Comparison of ENCODE assay signal across 10 mouse cellular contexts in the genomic region with DNA sequence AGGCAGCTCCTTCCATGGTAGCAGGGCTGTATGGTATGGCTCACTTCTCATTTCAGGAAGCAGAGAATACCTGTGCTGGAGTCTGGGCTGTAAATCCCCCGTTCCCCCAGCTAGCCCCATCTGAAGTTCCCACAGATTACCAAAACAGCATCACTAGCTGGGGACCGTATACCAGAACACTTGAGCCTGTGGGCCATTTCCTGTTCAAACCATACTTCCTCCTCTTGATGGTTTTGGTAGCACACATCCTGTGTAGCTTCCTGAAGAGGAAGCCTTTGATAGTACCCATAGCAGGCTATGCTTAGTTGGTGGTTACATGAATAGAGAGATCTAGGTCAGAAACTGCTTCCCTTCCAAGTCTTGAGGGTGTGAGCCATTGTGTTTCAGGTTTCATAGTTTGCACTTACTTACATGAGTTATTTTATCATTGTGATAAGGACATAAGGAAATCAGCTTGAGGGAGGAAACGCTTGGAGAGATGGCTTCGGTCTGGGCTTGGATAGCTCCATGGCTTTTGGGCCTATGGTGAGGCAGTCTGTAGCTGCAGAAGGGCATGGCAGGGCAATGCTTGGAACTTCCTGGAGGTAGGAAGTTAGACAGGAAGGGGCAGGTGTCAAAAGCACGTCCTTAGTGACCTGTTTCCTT. TPM values are rescaled to one million over a fixed set of nuclear protein-coding genes. Genes with fewer than 3 reads are reported as not detected.
DNase-seq lines count a peak whose midpoint lies in the region; ATAC-seq and TF ChIP-seq lines count a peak whose summit lies in the region.
"Had no signal": no experiment of that assay in that cellular context is flagged by ENCODE, and none has a peak within 500 bp of the region (broad histone marks: within the 10 kb centered on the region; RNA-seq: fewer than 3 reads in every experiment).

No protein-coding gene starts in this region.

- peak overlapping the region; percentile 70 for H3K27ac ChIP-seq in lung, embryonic 16.5 days (ENCODE audit: low read length)
- peak overlapping the region; percentile 29; the same call in 1 of the 2 replicates for H3K27ac ChIP-seq in bone marrow macrophage, adult 2 months (ENCODE audit: insufficient read depth, low read depth, low read length)
- H3K27ac ChIP-seq in liver, embryonic 13.5 days, result 0 out of 2 replicates have a peak overlapping the region, but pooled peaks have one; percentile 31
- H3K27ac ChIP-seq: hindbrain, embryonic 15.5 days; midbrain, embryonic 13.5 days had no signal

- H3K27me3 ChIP-seq in lung, embryonic 16.5 days (ENCODE audit: control insufficient read depth, insufficient read depth, low read depth, low read length), result no peaks in the 10 kb centered on the region
- no peaks in the 10 kb centered on the region for H3K27me3 ChIP-seq in liver, embryonic 13.5 days
- H3K27me3 ChIP-seq: hindbrain, embryonic 15.5 days had no signal

- H3K4me3 ChIP-seq in lung, embryonic 16.5 days (ENCODE audit: low read length), result no peak overlapping the region
- H3K4me3 ChIP-seq in lung, adult 2 months (replicated peaks; ENCODE audit: extremely low read depth, low read depth, low read length), result no peak overlapping the region
- no peak overlapping the region for H3K4me3 ChIP-seq in bone marrow macrophage, adult 2 months (ENCODE audit: insufficient read depth, low read length)
- H3K4me3 ChIP-seq in liver, embryonic 13.5 days (replicated peaks), result no peak overlapping the region
- H3K4me3 ChIP-seq: hindbrain, embryonic 15.5 days; midbrain, embryonic 13.5 days had no signal

- no peak for TF ChIP-seq POLR2A in lung, adult 2 months (IDR thresholded peaks at IDR 0.05; ENCODE audit: borderline replicate concordance, extremely low read depth, low read depth, low read length)
- no peak for TF ChIP-seq POLR2A in bone marrow macrophage, adult 2 months (IDR thresholded peaks at IDR 0.05; ENCODE audit: borderline replicate concordance, low read depth, low read length)

- no peaks in the 10 kb centered on the region for H3K36me3 ChIP-seq in lung, embryonic 16.5 days (ENCODE audit: control insufficient read depth, insufficient read depth, low read length)
- H3K36me3 ChIP-seq in liver, embryonic 13.5 days, result peaks cover 5% of the 10 kb centered on the region; the same call in 1 of the 2 replicates
- H3K36me3 ChIP-seq: hindbrain, embryonic 15.5 days had no signal

- 66% methylated on average over 5 of the region's 5 CpGs for WGBS in lung, embryonic 16.5 days
- 41% methylated on average over 5 of the region's 5 CpGs for WGBS in lung, adult 2 months
- WGBS in liver, embryonic 13.5 days (ENCODE audit: insufficient replicate concordance), result 35% methylated on average over 5 of the region's 5 CpGs

- H3K4me1 ChIP-seq in lung, embryonic 16.5 days (replicated peaks; ENCODE audit: control insufficient read depth, insufficient read depth, low read length), result peaks cover 23% of the 10 kb centered on the region
- peaks cover 11% of the 10 kb centered on the region for H3K4me1 ChIP-seq in lung, adult 2 months (ENCODE audit: control insufficient read depth, insufficient read depth, low read length)
- H3K4me1 ChIP-seq in bone marrow macrophage, adult 2 months (ENCODE audit: control insufficient read depth, insufficient read depth, low read length), result peaks cover 18% of the 10 kb centered on the region
- H3K4me1 ChIP-seq in liver, embryonic 13.5 days (replicated peaks), result peaks cover 51% of the 10 kb centered on the region

- DNase-seq in lung, adult 2 months, result no peak
- no peak for DNase-seq in liver, embryonic 13.5 days
- DNase-seq in thymus, adult 18-20 months, result peak; percentile 39 to 72
- DNase-seq in embryo, embryonic 10.5 days (ENCODE audit: low spot score), result no peak
- DNase-seq in left cerebral cortex, adult 18-20 months (ENCODE audit: low spot score in 2 of 2), result no peak
- DNase-seq in adrenal gland, postnatal 4 days (ENCODE audit: low spot score in 2 of 2), result no peak

- ATAC-seq in lung, embryonic 16.5 days (ENCODE audit: low read depth), result peak; percentile 75
- ATAC-seq in liver, embryonic 13.5 days (ENCODE audit: low read depth), result peak; percentile 47; the same call in 1 of the 2 replicates
- ATAC-seq: midbrain, embryonic 13.5 days had no signal

- no peak for TF ChIP-seq CTCF in lung, adult 2 months (IDR thresholded peaks at IDR 0.05; ENCODE audit: insufficient read depth, low read length)
- no peak for TF ChIP-seq CTCF in bone marrow macrophage, adult 2 months (IDR thresholded peaks at IDR 0.05; ENCODE audit: low read depth, low read length)

- no peak overlapping the region for H3K9ac ChIP-seq in lung, embryonic 16.5 days (ENCODE audit: low read length)
- H3K9ac ChIP-seq in liver, embryonic 13.5 days, result no peak overlapping the region
- H3K9ac ChIP-seq: hindbrain, embryonic 15.5 days; midbrain, embryonic 13.5 days had no signal

- H3K9me3 ChIP-seq in lung, embryonic 16.5 days (ENCODE audit: control insufficient read depth, low read length), result no peaks in the 10 kb centered on the region
- no peaks in the 10 kb centered on the region for H3K9me3 ChIP-seq in liver, embryonic 13.5 days (replicated peaks)
- H3K9me3 ChIP-seq: hindbrain, embryonic 15.5 days; midbrain, embryonic 13.5 days had no signal

- no peak overlapping the region for H3K4me2 ChIP-seq in lung, embryonic 16.5 days (ENCODE audit: low read depth, low read length)
- no peak overlapping the region for H3K4me2 ChIP-seq in liver, embryonic 13.5 days
- H3K4me2 ChIP-seq: hindbrain, embryonic 15.5 days; midbrain, embryonic 13.5 days had no signal

RNA-seq across cellular contexts. Expression of a gene that starts 7.4 kb away (rescaled TPM):
- 15.4 and 18.0 TPM in 2 replicates for polyA plus RNA-seq in lung, embryonic 16.5 days (2015; fragmentation: Nextera tagmentation; extraction: Ambion mirVana)
- 107 and 119 TPM in 2 replicates for polyA plus RNA-seq in lung, adult 2 months (2012; rRNA removed)
- 3.5 and 6.8 TPM in 2 replicates for polyA plus RNA-seq in bone marrow macrophage, adult 2 months (2012; ENCODE audit: insufficient read depth, insufficient read length, missing spikeins)
- polyA plus RNA-seq in liver, embryonic 13.5 days (2015; fragmentation: Nextera tagmentation; extraction: Ambion mirVana), result 4.2 and 4.9 TPM in 2 replicates
- 100 to 1,000 TPM; 245 to 253 TPM for total RNA-seq in left cerebral cortex, adult 18-20 months (2021)
- total RNA-seq in adrenal gland, postnatal 4 days (2021), result 10 to 100 TPM; 75.6 to 77.6 TPM

RNA-seq across cellular contexts. Expression of a gene that starts 42.4 kb away (rescaled TPM):
- polyA plus RNA-seq in lung, embryonic 16.5 days (2015; fragmentation: Nextera tagmentation; extraction: Ambion mirVana), result 57.3 and 58.4 TPM in 2 replicates
- 7.5 and 12.8 TPM in 2 replicates for polyA plus RNA-seq in lung, adult 2 months (2012; rRNA removed)
- 45.0 and 47.0 TPM in 2 replicates for polyA plus RNA-seq in bone marrow macrophage, adult 2 months (2012; ENCODE audit: insufficient read depth, insufficient read length, missing spikeins)
- polyA plus RNA-seq in liver, embryonic 13.5 days (2015; fragmentation: Nextera tagmentation; extraction: Ambion mirVana), result 262 and 322 TPM in 2 replicates
- 10 to 100 TPM; 51.8 to 61.6 TPM for total RNA-seq in left cerebral cortex, adult 18-20 months (2021)
- 10 to 100 TPM; 57.2 to 75.8 TPM for total RNA-seq in adrenal gland, postnatal 4 days (2021)

Comparison
In these comparisons a context has a peak if more than half of its experiments do, and no peak if none do; other contexts are left out.
1. DNase-seq: peak in thymus, adult 18-20 months (2 of 2); none in lung, adult 2 months (single experiment), liver, embryonic 13.5 days (single experiment), embryo, embryonic 10.5 days (single experiment), left cerebral cortex, adult 18-20 months (0 of 2) and adrenal gland, postnatal 4 days (0 of 2).
2. Peak in every context shown above with its lines, with median percentiles within 50 percentile points of each other: H3K27ac ChIP-seq.